Mouse (Mus musculus): ENCODE data around the gene Grid1.

Grid1 gene

DNA sequence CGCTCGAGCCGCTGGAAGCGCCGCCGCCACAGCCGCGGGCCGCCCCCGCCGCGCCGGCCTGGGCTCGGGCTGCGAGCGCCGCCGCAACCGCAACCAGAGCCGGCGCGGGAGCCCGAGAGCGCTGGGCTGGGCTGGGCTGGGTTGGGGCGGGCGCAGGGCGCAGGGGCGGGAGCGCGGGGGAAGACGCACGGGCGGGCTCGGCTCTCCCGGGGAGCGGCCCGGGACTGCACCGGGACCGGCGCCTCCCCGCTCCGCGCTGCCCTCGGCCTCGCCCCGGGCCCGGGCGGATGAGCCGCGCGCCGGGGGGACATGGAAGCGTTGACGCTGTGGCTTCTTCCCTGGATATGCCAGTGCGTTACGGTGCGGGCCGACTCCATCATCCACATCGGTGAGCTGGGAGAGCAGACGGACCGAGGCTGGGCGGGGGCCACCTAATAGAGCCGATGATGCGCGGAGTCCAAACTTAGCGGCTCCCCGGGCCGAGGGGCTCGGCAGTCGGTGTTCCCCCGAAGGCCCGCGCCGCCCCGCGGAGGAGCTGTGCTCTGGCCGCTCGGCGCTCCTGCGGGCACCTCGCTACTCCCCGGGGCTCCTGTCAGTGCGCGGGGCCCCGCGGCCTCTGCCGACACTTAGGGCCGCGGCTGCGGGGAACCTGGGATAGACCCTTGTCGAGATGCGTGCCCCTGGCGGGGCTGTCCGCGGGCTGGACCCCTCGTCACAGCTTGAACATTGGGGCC lies at the start of gene Grid1:
Gene Grid1, plus strand, starts transcription at position 190 of the 734 bp plus-strand sequence.
- no peak for DNase-seq (ENCODE audit: low read depth, low spot score)

DNA sequence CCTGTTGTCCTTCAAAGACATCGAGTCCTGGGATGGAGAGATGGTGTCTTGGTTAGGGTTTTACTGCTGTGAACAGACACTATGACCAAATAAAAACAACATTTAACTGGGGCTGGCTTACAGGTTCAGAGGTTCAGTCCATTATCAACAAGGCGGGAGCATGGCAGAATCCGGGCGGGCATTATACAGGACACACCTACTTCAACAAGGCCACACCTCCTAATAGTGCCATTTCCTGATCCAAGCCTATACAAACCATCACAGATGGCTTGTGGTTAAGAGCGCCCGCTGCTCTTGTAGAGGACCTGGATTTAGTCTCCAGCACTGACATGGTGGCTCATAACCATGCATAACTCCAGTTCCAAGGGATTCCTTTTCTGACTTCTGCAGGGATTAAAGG lies 49.4 kb upstream of the Grid1 start:
- DNase-seq (ENCODE audit: low read depth, low spot score): no peak

DNA sequence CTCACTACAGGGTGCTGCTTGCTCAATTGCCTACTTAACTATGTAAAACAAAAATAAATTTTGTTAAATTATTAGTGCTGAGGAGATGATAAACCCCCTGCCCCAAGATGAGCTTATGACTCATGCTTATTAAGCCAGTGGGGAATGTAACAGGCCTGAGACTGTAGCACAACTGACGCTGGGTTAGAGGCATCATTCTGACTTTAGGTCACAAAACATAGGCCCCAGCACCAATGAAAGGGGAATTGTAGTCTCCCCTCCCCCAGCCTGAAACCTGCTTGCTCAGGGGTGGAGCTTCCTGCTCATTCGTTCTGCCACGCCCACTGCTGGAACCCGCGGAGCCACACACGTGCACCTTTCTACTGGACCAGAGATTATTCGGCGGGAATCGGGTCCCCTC lies 48.3 kb upstream of the Grid1 start:
- DNase-seq (ENCODE audit: low read depth, low spot score): no peak

DNA sequence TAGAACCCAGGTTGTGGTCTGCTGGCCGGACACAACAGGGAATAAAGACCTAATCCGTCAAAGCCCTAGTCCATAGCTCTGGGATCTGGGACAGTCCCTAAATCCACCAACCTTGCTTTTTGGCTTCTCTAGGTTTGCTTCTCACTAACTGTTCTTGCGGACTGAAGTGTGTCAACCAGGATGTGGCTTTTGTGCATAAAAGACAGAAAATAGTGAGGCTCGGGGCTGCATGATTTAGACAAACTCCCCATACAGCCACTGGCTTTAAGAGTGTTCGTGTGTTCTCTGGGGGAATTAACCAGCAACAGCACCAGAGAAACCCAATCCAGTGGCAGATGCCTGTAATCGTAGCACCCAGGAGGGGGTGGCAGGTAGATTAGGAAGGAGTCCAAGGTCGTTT lies 47.8 kb upstream of the Grid1 start:
- DNase-seq (ENCODE audit: low read depth, low spot score): no peak

DNA sequence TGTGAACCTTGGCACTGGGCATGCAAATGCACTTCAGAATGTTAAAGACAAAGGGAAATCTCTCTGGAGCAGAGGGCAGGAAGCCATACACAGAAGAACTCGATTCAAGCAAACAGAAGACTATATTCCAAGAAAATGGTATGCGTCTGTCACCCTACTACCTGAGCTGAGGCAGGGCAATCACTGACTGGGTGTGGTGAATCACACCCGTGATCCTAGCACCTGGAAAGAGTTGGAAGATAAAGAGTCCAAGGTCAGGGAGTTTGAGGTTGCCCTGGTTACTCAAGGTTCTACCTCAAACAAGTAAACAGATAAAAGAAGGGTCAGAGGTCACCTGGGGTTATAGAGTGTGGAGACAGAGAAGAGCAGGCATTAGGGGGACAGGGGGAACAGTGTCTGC lies 46.2 kb upstream of the Grid1 start:
- DNase-seq (ENCODE audit: low read depth, low spot score): no peak

DNA sequence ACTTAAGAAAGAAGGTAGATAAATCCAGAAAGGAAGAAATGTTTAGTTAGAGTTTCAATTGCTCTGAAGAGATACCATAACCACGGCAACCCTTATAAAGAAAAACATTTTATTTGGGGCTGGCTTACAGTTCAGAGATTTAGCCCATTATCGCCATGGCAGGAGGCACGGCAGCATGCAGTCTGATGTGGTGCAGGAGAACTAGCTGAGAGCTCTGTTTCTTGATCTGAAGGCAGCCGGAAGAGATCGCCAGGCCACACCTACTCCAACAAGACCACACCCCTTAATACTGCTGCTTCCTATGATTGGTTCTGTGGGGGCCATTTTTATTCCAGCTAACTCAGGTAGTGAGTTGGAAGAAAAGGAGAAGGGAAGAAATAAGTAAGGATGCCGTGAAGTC lies 45.7 kb upstream of the Grid1 start:
- no peak for DNase-seq (ENCODE audit: low read depth, low spot score)

DNA sequence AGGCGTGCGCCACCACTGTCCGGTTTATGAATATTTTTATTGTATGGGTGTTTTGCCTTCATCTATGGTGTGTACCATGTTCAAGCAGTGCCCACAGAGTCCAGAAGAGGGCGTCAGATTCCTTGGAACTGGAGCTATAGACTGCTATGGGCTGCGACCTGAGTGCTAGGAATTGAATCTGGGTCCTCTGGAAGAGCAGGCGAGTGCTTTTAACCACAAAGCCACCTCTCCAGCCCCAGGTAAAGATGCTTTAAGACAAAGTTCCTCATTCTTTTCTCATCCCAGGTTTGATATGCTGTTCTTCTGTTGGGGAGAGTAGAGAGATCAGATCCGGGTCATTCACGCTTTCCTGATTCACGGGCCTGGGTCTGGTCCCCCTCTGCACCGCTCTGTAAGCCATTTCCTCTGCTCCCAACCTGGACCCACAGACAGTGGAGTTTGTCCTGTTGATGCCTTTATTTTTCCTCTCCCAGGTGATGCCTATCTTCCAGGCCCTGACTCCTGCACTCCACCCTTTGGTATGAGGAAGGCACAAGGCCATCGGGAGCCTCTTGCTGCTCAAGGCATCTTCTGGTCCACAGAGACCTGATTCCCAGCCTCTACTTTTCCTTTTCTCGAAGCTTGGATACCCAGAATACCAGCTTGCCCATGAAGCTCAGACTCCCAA lies 43.1 kb upstream of the Grid1 start:
- DNase-seq (ENCODE audit: low read depth, low spot score): no peak

DNA sequence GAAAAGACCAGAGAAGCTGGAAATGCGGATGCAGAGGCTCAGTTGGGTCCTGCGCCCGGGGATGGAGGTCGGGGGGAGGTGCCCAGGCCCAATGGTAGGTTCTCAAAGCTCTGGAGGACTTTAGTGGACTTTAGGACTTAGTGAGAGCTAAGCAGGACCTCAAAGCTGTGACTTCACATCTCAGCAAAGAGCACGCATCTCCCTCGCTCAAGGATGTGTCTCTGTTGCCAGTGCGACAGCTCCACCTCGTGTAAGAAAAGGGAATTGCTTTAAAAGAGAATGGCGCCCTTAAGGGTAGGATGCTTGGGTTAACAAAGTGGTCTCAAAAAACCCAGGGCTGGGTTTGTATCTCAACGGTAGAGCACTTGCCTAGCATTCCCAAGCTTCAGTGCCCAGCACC lies 42.1 kb upstream of the Grid1 start:
- peak; percentile 72 for DNase-seq (ENCODE audit: low read depth, low spot score)

DNA sequence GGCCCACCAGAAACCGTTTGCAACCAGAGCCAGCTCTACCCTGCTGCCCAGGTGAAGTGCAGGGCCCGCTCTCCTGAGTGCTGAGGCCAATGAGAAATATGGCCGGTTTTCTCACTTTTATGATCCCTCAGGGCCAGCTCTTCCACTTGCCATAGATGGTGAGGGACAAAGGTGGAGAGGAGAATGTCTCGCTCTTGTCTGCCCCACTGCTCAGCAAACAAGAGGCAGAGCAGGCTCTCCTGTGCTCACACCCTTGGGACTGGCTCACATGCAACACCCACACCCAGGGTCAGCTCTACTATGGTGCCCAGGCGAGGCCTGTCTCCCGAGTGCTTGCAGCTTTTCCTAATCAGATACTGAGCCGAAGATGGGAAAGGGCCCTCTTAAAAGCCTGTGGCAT lies 41.1 kb upstream of the Grid1 start:
- DNase-seq (ENCODE audit: low read depth, low spot score): no peak

DNA sequence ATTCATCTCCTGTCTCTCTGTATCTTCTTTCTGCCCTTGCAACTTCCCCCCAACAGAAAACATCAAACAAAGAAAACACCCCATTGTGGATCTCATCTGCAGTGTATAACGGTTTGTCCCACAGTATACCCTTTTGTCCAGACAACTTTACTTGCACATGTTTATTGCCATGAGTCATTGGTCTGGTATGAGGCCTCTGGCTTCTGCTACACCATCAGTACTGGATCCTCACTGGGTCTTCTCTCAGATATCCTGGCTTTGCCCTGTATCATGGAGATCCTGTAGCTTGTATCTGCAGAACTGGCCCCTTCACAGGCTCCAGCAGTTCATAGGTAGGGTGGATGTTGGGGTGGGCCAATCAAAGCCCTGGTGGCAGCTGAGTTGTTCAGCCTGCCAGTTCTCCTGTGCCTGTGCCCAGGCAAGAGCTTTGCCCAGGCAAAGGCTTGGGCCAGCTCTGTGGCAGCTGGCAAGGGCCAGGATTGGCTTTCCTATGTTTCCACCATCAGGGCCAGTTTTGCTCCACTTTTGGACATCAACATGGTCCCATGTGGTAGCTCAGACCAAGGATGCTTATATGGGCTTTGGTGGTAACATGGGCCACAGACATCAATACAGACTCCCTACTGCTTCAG lies 26.4 kb upstream of the Grid1 start:
- no peak for DNase-seq (ENCODE audit: low read depth, low spot score)

DNA sequence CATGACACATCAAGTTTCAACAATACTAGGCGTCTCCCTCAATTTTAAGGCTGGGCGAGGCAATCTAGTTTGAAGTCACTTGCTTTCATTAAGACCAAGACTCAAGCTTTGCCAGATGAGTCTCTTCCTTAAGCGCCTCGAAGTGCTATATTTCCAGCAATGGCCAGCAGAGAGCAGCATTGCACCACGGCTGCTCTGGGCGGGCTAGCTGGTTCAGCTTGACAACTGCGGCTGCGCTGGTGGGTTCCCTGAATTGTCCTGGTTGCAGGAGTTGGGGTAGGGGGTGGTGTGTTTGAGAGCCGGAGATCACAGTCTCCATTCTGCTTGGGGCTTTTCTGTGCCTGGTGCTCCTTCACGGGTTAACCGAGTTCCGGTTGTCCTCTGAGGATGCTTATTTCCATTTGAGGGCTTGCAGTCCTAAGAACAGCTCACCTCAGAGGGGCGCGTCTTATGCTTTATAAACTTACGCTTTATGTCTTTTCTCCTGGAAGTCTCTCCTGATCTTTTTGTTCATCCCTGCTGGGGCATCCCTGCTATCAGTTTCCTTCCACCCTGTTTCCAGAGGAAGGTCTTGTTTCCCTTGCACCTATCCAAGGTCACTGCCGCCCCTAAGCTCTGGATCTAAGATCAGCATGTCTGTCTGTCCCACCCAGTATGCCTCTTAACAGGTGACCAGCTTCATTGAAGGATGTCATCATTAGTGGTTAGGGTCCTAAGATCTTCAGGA lies 9.0 kb upstream of the Grid1 start:
- peak; percentile 80 for DNase-seq (ENCODE audit: low read depth, low spot score)

DNA sequence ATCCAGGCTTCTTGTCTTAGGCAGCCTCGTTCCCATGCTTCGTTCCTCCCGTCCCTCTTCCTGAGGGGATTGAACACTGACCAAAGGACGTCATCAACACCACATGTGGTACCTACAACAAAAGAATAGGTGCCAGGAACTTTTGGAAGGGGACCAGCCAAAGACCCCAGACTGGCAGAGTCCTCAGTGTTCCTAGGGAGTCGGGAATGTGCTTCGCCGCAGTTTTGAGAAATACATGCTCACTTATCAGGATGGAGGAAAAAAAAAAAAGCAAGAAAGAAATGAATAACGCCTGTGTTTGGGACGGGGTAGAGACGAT lies 8.5 kb upstream of the Grid1 start:
- no peak for DNase-seq (ENCODE audit: low read depth, low spot score)

DNA sequence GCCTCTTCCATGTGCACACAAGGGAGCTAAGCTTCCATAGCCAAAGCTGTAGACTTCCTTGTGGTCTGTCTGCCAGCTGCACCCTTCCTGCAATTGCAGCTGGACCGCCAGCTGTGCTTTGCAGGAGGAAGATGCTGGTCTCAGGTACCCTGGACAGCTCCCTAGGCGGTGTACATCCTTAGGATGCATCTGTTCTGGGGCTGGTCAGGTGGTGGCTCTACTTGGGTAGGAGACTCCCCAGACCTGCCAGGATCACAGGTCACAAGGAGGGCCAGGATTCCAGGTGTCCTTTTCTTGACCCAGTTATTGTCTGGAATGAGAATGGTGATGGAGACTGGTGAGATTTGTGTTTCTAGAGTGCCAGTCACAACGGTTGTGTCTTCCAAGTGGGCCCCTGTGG lies 3.6 kb upstream of the Grid1 start:
- DNase-seq (ENCODE audit: low read depth, low spot score): no peak

DNA sequence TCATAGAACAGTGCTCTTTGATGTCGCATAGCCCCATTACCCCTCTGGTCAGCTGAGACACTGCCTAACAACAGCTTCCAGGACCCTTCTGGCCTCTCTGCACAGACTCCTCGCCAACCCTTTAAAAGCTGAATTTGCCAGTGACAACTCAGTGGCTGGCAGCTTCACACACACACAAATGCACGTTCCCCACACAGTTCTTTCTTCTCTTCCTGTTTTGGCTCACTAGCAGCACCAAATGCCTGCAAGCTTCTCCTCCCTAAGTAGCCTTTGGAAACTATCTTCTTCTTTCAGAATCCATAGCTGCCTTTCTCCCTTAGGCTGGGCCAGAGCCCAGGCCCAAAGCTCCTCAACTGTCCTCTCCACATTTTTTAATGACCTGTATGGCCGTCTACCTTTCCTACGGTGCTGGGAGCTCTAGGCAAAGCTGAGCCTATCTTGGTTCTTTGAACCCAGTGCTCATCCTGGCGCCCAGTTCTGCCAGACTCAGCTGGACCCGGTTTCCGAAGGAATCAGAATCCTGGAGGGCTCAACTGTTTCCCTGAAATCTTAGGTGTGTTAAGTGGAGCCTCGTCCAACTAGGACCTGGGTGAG lies 1.4 kb upstream of the Grid1 start:
- DNase-seq (ENCODE audit: low read depth, low spot score): no peak

DNA sequence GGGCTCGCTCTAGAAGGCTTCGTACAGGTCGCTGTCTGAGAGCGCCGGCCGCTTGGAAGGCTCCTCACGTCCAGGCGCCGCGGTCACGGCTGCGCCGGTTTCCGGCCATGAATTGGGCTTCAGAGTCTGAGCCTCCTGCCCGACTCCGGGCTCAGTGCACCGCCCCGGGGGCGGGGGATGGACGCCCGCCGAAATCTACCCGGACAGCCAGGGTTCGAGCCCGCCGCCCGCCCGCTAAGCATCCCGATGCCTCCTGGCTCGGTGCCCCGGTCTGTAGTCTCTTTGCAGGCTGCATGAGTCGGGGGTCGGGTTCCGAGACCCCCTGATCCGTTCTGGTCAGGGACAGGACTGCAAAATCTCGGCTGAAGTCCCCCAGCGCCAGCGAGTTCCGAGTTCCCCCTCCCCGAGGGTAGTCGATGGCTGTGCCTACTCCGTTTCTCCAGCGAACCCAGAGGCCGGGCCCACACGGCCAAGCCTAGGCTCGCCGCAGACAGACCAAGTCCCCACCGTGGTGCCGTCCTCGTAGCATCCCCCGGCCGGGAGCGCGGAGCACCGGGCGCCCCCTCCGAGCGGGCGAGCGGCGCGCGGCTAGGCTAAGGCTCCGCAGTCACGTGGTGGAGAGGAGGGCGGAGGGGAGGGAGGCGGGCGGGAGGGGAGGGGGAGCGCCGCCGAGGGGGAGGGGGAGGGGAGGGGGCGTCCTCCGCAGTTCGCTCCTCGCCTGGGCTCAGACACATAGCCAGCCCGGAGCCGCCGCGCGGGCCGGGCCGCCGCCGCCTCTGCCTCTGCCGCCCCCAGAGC lies 588 bp upstream of the Grid1 start:
- peak; percentile 42 for DNase-seq (ENCODE audit: low read depth, low spot score)

DNA sequence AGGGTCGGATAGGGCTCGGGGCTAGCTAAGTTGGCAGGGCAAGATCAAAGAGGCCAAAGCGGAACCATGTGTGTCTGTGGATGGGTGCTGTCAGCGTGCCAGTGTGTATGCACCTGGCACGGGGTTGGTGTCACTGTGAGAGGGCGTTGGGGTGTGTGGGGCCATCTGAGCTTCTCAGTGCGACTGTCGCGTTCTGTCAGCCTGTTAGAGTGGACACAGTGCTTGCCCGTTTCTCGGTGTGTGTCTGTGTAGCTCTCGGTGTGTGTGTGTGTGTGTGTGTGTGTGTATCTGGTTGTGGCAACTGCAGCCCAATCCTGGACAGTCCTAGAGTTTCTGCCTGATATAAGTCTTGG lies 721 bp downstream of the Grid1 start:
- DNase-seq (ENCODE audit: low read depth, low spot score): no peak

DNA sequence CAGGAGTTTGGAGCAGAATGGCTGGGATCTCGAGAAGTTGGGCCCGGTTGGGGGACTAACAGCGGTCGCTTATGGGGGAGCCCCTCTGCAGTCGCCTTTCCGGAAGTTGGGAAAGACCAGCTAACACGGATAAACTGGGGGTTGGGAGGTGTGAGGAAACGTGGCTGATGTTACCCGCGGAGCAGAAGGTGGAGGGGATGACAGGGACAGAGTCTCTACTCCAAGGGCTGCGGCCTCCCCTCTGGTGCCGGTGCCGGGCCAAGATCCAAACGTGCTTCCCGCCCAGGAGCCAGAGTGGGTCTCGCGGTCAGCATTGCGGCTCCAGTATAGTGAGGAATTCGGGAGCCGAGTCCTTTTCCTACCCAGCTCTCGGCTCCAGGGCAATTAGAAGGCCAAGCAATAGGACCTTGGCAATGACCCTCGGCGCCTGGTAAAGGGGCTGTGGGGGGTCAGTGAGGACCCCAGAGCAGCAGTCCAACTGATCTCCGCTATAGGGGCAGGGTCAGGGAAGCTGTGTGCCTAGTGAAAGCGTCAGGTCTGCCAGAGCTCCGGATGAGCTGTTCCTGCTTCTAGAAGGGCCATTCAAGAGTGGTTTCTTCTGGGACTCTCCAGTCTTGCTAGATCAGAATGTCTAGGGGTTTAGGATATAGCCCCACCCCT lies 1.4 kb downstream of the Grid1 start:
- DNase-seq (ENCODE audit: low read depth, low spot score): no peak

DNA sequence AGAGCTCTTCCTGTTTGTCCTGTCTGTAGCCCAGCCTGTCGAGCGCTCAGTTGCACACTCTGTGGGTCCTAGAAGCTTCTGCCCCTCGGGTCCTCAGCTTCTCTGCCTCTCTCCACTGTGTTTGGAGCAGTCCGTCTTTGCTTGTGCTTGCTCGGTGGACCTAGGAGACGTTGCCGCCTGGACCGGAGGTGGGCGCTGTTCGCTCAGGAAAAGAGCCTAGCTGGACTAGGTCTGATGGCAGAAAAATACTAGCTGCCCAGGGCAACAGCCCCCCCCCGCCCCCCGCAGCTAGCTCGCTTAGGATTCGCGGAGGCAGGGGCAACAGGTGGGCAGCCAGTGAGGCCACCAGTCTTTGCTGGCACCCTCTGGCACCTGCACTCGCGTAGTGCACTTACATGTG lies 3.2 kb downstream of the Grid1 start:
- DNase-seq (ENCODE audit: low read depth, low spot score): peak; percentile 56

DNA sequence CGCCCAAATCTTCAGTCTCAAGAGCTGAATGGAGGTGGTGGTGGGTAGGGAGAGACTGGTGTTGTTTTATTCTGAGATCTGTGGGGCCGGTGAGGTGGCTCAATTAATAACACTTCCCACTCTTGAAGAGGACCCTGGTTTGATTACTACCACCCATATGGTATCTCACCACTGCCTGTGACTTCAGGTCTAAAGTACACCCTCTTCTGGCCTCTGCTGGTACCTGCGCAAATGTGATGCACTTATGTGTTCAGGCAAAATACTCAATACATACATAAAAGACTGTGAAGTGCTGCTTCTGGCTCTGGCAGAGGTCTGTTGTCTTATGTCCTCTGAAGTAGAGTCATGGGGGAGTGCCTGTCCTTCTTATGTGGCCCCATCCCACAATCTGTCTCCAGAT lies 4.3 kb downstream of the Grid1 start:
- DNase-seq (ENCODE audit: low read depth, low spot score): no peak

DNA sequence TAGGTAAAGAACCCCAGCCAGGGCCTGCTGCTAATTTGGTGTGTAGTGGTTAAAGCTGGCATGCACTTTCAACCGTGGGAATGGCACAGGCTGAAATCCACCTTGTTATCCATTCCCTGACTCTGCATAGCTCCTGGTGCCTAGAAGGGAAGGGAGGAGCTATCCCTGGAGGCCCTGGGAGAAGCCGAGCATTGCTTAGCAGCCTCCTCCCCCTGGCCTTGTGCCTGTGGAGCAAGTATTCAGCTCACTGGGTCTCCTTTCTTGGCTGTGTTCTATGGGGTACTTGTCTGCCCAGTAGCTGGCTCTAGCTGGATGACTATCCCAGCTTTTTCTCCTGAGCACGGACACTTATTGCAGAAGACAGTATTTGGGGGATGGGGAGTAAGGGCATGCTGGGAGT lies 6.0 kb downstream of the Grid1 start:
- no peak for DNase-seq (ENCODE audit: low read depth, low spot score)

DNA sequence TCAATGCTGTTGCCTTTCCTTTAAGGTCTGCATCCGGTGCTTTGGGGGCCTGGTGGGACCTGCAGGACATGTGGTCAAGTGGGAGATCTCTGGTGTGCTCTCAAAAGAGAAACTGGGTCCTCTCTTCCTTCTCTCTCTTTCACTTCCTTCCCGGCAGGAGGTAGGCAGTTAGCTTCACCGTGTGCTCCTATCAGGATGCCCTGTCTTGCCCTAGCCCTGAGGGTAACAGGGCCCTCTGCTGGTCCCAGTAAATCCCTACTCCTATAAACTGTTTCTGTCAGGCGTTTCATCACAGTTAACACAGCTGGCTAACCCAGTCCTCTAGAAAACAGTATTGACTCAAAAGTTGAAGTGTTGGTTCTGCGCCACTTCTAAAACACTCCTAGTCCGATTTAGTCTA lies 9.9 kb downstream of the Grid1 start:
- DNase-seq (ENCODE audit: low read depth, low spot score): no peak
